Mouse (Mus musculus) cerebellum, postnatal 14 days (tissue): ENCODE data around the gene Rasd1.
A peak's percentile ranks its signal among the peaks of the same experiment; 100 is the strongest.
"Not testable (repeated sequence)": the region's sequence is repeated elsewhere in the genome, so short reads cannot be mapped to it uniquely, and the experiment has no call there.

Experiments
- DNase-seq, 2 experiments: peaks; one replicate each; pipeline ENCODE4 v3.0.0; 2021; ENCODE audit warnings: mixed read lengths in 2 of 2

Gene Rasd1

GRCm38 (mm10) chr11:59960476-59961337, 4.0 kb downstream of the Rasd1 start:
- no peak for DNase-seq

- DNase-seq, result no peak
These were observed 5.3 kb downstream of the Rasd1 start for GRCm38 (mm10) chr11:59959453-59959852.

GRCm38 (mm10) chr11:59956749-59957148, 8.0 kb downstream of the Rasd1 start:
- no peak for DNase-seq

- no peak for DNase-seq
These were observed 11.9 kb downstream of the Rasd1 start for GRCm38 (mm10) chr11:59952892-59953291.

GRCm38 (mm10) chr11:59948401-59948767, 16.4 kb downstream of the Rasd1 start:
- no peak for DNase-seq

GRCm38 (mm10) chr11:59947752-59948400, 16.9 kb downstream of the Rasd1 start, which contains the start of gene Med9:
Med9 (plus strand) TSS chr11:59948206.
- peak; percentile 93 to 95 for DNase-seq

- not testable (repeated sequence) for DNase-seq
These were observed 19.9 kb downstream of the Rasd1 start for GRCm38 (mm10) chr11:59944855-59945254.

GRCm38 (mm10) chr11:59941391-59941790, 23.4 kb downstream of the Rasd1 start:
- no peak for DNase-seq

GRCm38 (mm10) chr11:59940645-59941044, 24.1 kb downstream of the Rasd1 start:
- no peak for DNase-seq

GRCm38 (mm10) chr11:59939821-59940220, 24.9 kb downstream of the Rasd1 start:
- DNase-seq, result no peak

GRCm38 (mm10) chr11:59937615-59938014, 27.1 kb downstream of the Rasd1 start:
- no peak for DNase-seq

- DNase-seq, result no peak
These were observed 27.7 kb downstream of the Rasd1 start for GRCm38 (mm10) chr11:59937023-59937422.

GRCm38 (mm10) chr11:59933943-59934342, 30.8 kb downstream of the Rasd1 start:
- DNase-seq, result no peak

GRCm38 (mm10) chr11:59932560-59933337, 32.0 kb downstream of the Rasd1 start:
- no peak for DNase-seq

- no peak for DNase-seq
These were observed 34.7 kb downstream of the Rasd1 start for GRCm38 (mm10) chr11:59930031-59930430.

- no peak for DNase-seq
These were observed 43.5 kb downstream of the Rasd1 start for GRCm38 (mm10) chr11:59921265-59921664.

- DNase-seq, result no peak
These were observed 44.4 kb downstream of the Rasd1 start for GRCm38 (mm10) chr11:59920331-59920730.

GRCm38 (mm10) chr11:59919401-59919800, 45.3 kb downstream of the Rasd1 start:
- no peak for DNase-seq

- no peak for DNase-seq
These were observed 46.7 kb downstream of the Rasd1 start for GRCm38 (mm10) chr11:59918014-59918413.

- DNase-seq, result no peak
These were observed 51.0 kb downstream of the Rasd1 start for GRCm38 (mm10) chr11:59913702-59914101.
